Mouse (Mus musculus): Measurements from ENCODE around the gene Epha7. TPM values are rescaled to one million over a fixed set of nuclear protein-coding genes. Genes with fewer than 3 reads are reported as not detected.

Epha7 gene
- total and polyA plus RNA-seq, 3 experiments = not detected

- no peak for DNase-seq (ENCODE audit: low read depth, low spot score)
- Histone ChIP-seq H3K9ac (ENCODE audit: control insufficient read depth, low read depth, low read length, poor library complexity, severe bottlenecking) (no peak overlapping the region), H3K9me3 (replicated peaks; ENCODE audit: insufficient read depth, low read length) (no peaks in the 10 kb centered on the region), H3K4me3 (ENCODE audit: control insufficient read depth in 1 of 2, insufficient read depth in 1 of 2, low read depth in 2 of 2, low read length in 2 of 2) (no peak overlapping the region), H3K79me2 (ENCODE audit: control insufficient read depth, insufficient read depth, low read length, poor library complexity) (no peaks in the 10 kb centered on the region), H3K27ac (ENCODE audit: control insufficient read depth, low read depth, low read length) (no peak overlapping the region), H3K27me3 (ENCODE audit: control insufficient read depth in 1 of 2, insufficient read depth in 2 of 2, low read length in 2 of 2) (no peaks in the 10 kb centered on the region), H3K36me3 (ENCODE audit: control insufficient read depth in 1 of 2, insufficient read depth in 2 of 2, low read length in 2 of 2) (no peaks in the 10 kb centered on the region), H3K4me1 (ENCODE audit: control insufficient read depth in 1 of 2, insufficient read depth in 2 of 2, low read length in 2 of 2) (no peaks in the 10 kb centered on the region)
- TF ChIP-seq USF2 (IDR thresholded peaks at IDR 0.05; ENCODE audit: borderline replicate concordance in 1 of 2, insufficient read depth in 1 of 2, low read depth in 1 of 2, low read length in 2 of 2) = no peak
- TF ChIP-seq ETS1 (IDR thresholded peaks at IDR 0.05; ENCODE audit: low read depth, low read length) = no peak
- TF ChIP-seq GATA1 (IDR thresholded peaks at IDR 0.05; ENCODE audit: low read depth, low read length) = no peak
- TF ChIP-seq ZC3H11A (IDR thresholded peaks at IDR 0.05; ENCODE audit: low read depth, low read length) = no peak
- no peak for TF ChIP-seq HCFC1 (IDR thresholded peaks at IDR 0.05; ENCODE audit: low read depth, low read length)
- TF ChIP-seq USF1 (IDR thresholded peaks at IDR 0.05; ENCODE audit: low read depth, low read length) = no peak
- TF ChIP-seq ZKSCAN1 (IDR thresholded peaks at IDR 0.05; ENCODE audit: low read depth, low read length) = no peak
- TF ChIP-seq ZNF384 (IDR thresholded peaks at IDR 0.05; ENCODE audit: low read depth, low read length) = no peak
- no peak for TF ChIP-seq JUND (IDR thresholded peaks at IDR 0.05; ENCODE audit: low read depth, low read length)
- no peak for TF ChIP-seq NELFE (IDR thresholded peaks at IDR 0.05; ENCODE audit: low read depth, low read length)
- TF ChIP-seq MEF2A (IDR thresholded peaks at IDR 0.05; ENCODE audit: extremely low read depth, insufficient replicate concordance, low read depth, low read length, poor library complexity, severe bottlenecking) = no peak
- TF ChIP-seq MXI1 (IDR thresholded peaks at IDR 0.05; ENCODE audit: low read depth, low read length) = no peak
- TF ChIP-seq ELF1 (IDR thresholded peaks at IDR 0.05; ENCODE audit: low read depth, low read length) = no peak
- no peak for TF ChIP-seq SIN3A (IDR thresholded peaks at IDR 0.05; ENCODE audit: low read length)
- no peak for TF ChIP-seq TAL1 (IDR thresholded peaks at IDR 0.05; ENCODE audit: low read length)
- no peak for TF ChIP-seq POLR2AphosphoS5 (IDR thresholded peaks at IDR 0.05; ENCODE audit: borderline replicate concordance, low read depth, low read length)
- TF ChIP-seq POLR2AphosphoS2 (IDR thresholded peaks at IDR 0.05; ENCODE audit: low read length) = no peak
- no peak for TF ChIP-seq MAZ (IDR thresholded peaks at IDR 0.05; ENCODE audit: low read depth, low read length)
- TF ChIP-seq NRF1 (IDR thresholded peaks at IDR 0.05; ENCODE audit: insufficient read depth, low read depth, low read length, poor library complexity, severe bottlenecking) = no peak
- no peak for TF ChIP-seq KAT2A (conservative IDR thresholded peaks at IDR 0.05; ENCODE audit: low read depth, low read length)
Measured at GRCm38 (mm10) chr4:28823616-28824015, 10.7 kb downstream of the Epha7 start.

GRCm38 (mm10) chr4:28824616-28825015 is 11.7 kb downstream of the Epha7 start:
- no peak overlapping the region for H3K27ac ChIP-seq (ENCODE audit: control insufficient read depth, low read depth, low read length)
- H3K4me1 ChIP-seq (ENCODE audit: control insufficient read depth in 1 of 2, insufficient read depth in 2 of 2, low read length in 2 of 2) = no peaks in the 10 kb centered on the region
- no peak overlapping the region for H3K4me3 ChIP-seq (ENCODE audit: control insufficient read depth in 1 of 2, insufficient read depth in 1 of 2, low read depth in 2 of 2, low read length in 2 of 2)
- no peak for DNase-seq (ENCODE audit: low read depth, low spot score)
- H3K36me3 ChIP-seq (ENCODE audit: control insufficient read depth in 1 of 2, insufficient read depth in 2 of 2, low read length in 2 of 2) = no peaks in the 10 kb centered on the region
- H3K9me3 ChIP-seq (replicated peaks; ENCODE audit: insufficient read depth, low read length) = no peaks in the 10 kb centered on the region
- H3K27me3 ChIP-seq (ENCODE audit: control insufficient read depth in 1 of 2, insufficient read depth in 2 of 2, low read length in 2 of 2) = no peaks in the 10 kb centered on the region
- TF ChIP-seq NRF1 (IDR thresholded peaks at IDR 0.05; ENCODE audit: insufficient read depth, low read depth, low read length, poor library complexity, severe bottlenecking) (no peak), GABPA (IDR thresholded peaks at IDR 0.05; ENCODE audit: low read depth, low read length) (no peak), POLR2A (IDR thresholded peaks at IDR 0.05; ENCODE audit: control insufficient read depth in 1 of 2, insufficient read depth in 1 of 2, low read depth in 1 of 2, low read length in 2 of 2, poor library complexity in 1 of 2) (no peak), CHD2 (IDR thresholded peaks at IDR 0.05; ENCODE audit: low read length) (no peak), POLR2AphosphoS2 (IDR thresholded peaks at IDR 0.05; ENCODE audit: low read length) (no peak)
- no peak overlapping the region for H3K9ac ChIP-seq (ENCODE audit: control insufficient read depth, low read depth, low read length, poor library complexity, severe bottlenecking)
- H3K79me2 ChIP-seq (ENCODE audit: control insufficient read depth, insufficient read depth, low read length, poor library complexity) = no peaks in the 10 kb centered on the region

Data from MEL (cell line).